Mouse (Mus musculus) heart, adult 8-10 months (tissue): Measurements from ENCODE around the gene Otub1. TPM values are rescaled to one million over a fixed set of nuclear protein-coding genes. Genes with fewer than 3 reads are reported as not detected.

ENCODE experiments used
- DNase-seq: peaks from one replicate; pipeline ENCODE4 v3.0.0; 2022; ENCODE audit warnings: low spot score
- total RNA-seq, 4 experiments: library from RNA; stranded (reverse); gene quantifications; 2 replicates each; pipeline ENCODE4 v1.2.4; 2022

Gene Otub1
- total RNA-seq, 4 experiments from 2014 or later: 62.2 to 71.6 (median 68.0) TPM

DNA sequence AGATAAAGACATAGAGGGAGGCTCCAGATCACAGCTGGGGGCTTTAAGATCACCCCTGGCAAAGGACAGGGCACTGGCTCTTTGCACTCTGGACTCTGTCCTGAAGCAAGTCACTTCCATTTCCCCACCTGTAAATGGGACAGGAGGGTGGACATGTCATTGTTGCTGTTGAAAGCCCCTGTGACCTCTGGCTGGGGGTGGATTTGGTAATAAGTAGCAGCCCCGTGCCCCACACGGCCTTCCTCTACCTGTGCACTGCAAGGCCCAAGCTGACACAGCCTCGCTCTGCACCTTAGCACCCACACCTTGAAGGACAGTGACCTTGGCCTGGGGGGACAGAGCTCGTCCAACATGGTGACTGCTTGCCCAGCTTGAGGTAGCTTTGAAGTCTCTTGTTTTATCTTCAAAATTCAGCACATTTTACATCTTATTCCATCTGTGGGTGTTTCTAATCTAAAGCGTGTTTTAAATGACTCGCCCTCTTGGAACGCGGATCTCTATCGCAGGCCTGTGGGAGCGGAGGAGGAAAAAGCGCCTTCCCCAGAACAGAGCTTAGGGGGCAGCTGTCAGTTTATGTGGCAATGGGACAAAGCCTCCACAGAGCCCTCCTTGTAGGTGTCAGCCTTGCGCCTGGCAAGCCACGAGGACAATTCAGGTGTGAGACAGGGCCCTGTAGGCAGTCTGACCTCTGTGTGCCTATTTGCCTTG lies 28.2 kb downstream of the Otub1 start:
- DNase-seq: no peak

DNA sequence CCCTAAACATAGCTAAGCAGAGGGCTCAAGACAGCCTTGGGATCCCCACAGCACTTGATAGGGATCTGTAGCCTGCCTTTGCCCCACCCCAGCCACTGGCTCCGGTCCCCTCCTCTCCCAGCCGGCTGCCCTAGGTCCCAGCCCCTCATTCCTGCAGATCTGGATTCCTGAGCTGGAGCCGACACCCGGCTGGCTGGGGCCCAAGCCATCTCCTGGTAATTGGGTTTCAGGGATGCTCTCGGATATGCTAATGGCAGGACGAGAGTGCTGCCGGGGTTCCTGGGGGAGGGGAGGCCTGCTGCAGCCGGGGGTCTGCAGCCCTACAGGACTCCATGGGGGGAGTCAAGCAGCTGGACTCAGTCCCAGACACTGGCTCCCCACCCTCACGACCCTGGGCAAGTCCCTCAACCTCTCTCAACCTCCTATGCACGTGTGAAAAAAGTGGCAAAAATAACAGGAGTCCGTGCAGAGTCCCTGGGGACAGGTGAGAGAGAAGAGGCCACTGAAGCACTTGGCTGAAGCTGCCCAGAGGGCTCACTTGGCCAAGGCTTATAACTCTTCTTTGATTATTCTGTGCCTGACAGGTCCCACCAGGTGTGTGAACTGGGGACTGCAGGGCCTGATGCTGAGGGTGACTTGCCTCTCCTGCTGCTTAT lies 29.9 kb downstream of the Otub1 start:
- no peak for DNase-seq

GRCm38 (mm10) chr19:7172051-7172866 lies 33.9 kb downstream of the Otub1 start:
- no peak for DNase-seq

DNA sequence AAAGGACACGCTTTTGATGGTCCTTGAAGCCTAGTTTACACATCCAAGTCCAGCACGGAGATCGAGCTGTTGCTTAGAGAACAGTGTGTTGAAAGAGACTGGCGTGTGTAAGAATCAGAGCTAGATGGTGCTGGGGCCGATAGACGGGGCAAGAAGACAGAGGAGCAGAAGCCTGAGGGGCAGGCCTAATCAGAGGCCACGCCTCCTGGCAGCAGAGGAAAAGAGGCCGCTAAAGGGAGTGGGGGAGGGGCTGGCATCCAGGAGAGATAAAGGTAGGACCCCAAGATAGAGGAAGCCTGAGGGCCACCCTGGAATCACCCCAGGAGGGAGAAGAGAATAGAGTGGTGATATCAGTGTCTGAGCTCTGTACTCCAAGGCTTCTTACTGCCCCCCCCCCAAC lies 34.7 kb downstream of the Otub1 start:
- no peak for DNase-seq

DNA sequence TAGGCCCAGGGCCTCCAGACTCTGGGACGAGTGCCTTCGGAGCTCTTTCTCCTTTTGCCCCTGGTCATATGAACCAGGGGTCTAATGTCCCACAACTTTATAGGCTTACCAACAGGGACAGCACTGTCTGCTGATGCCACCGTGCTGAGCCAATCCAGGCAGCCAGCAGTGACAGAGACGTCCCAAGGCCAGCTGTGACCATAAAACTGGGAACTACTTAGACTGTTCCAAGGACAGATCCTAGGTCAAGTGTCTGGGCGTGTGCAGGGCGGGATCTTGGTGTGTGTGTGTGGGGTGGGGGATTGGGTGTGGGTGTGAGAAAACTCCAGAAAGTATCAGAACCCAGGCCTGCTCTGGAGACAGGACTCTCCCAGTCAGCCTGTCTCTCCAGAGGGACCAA lies 35.2 kb downstream of the Otub1 start:
- no peak for DNase-seq

DNA sequence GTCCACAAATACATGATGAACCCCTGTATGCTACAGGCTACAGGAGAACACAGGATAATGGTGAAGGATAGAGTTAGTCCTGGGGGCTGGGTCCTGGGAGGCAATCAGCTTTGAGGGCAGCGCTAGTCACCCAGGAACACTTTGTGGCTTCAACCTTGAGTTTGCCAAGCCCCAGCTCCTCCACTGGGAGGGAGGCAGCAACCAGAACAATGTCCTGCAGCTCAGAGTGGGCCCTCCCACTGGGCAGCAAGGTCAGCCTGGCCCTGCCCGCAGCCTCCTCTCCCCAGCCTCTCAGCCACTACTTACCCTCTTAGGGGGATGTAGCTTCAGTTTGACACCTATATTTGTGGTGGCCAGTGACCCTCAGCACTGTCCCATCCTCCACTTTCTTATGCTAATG lies 37.7 kb downstream of the Otub1 start:
- DNase-seq: no peak

- no peak for DNase-seq
These were observed 39.3 kb downstream of the Otub1 start for GRCm38 (mm10) chr19:7166767-7167166.

DNA sequence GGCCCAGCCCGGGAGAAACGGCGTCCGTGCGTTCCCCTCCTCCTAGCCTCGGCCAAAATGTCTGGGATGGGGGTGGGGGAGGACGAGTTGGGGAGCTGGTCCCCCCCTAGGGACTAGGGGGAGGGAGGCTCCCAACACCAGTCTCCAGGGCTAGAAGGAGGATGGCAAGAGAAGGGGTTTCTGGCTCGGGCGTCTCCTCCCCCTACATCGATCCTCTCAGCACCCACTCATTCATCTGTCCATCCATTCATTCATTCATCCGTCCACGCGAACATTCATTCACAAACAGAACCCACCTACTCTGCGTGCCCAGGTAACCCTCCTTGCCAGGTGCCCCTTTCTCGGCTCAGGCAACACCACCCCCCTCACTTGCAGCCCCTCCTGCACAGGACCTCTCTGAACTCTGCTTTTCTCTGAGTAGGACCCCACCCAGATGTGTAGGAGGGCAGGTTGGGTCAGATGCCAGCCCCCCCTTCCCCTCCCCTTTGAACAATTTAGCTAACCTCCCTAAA lies 39.9 kb downstream of the Otub1 start:
- DNase-seq: no peak

GRCm38 (mm10) chr19:7165509-7166199 lies 40.5 kb downstream of the Otub1 start:
- DNase-seq: no peak

DNA sequence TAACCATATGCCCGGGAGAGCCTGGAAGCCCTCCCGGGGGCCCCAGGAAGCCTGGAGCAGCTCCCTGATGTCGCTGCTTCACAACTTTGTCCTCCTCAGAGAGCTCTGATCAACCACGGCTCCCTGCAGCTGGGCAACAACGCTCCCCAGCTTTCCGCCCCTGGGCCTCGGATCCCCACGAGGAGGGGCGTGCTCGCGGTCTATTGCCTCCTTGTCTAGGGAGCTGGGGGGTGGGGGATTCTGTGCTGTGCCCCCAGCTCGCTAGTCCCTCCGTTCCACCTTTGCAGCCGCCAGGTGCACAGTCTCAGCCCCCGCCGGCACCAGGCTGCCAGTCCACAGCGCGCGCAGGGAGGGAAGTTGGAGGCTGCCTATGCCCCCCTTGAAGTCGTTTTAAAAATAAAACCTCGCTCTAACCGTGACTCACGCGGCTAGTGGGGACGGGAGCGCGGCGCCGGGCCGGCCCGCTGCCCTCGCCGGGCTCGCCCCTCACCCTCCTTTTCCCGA lies 41.2 kb downstream of the Otub1 start:
- DNase-seq: no peak

- DNase-seq: no peak
These were observed 41.9 kb downstream of the Otub1 start for GRCm38 (mm10) chr19:7164238-7164637.

DNA sequence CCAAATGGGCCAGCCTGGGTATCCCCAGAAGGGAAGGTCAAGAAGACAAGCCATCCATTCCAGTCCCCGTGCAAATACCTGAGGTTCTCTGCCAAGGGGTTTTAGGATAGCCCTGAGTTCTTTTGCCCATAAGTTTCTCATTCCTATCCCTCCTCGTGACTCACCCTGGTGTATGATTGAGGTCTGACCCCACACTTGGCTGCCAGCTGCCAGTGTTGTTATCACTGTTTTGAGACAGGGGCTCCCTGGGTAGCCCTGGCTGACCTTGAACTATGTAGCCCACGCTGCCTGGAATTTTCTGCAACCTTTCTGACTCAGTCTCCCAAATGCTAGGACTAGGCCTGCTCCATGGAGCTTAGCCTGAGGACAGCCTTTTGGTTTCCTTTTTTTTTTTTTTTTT lies 45.1 kb downstream of the Otub1 start:
- no peak for DNase-seq

DNA sequence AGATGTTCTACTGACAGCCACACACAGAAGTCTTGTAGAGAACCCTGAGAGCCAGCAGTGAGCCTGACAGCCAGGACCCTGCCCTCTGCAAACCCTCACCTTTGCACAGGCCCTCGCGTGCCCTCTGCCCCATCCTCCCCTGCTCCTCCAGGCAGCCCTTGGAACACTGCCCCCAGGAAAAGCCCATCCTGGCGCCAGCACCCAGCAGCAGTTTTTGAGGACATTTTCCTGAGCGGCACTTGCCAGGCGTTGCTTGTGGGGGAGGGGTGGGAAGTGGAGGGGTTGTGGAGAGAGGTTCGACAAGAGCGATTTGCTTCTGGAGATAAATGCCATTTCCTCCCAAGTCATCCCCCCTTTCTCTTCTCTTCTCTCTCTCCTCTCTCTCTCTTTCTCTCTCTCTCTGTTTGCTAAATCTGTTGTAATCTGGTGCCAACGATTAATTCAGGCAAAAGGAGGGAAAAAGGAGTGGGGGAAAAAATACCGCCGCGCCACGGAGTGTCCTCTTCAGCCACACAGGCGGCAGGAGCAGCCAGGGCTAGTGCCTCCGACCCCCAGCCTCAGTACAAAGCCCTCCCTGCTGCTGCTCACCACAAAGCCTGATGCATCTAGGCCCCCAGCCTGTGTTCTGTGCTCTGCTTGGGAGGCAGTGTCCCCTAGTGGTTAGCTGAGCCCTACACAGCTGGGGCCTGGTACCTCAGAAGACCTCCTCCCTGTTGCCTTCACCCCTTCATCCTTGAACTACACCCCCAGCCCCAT lies 45.8 kb downstream of the Otub1 start:
- DNase-seq: no peak

GRCm38 (mm10) chr19:7157734-7158133 lies 48.4 kb downstream of the Otub1 start:
- DNase-seq: no peak

GRCm38 (mm10) chr19:7155196-7155595 lies 50.9 kb downstream of the Otub1 start:
- DNase-seq: no peak

- no peak for DNase-seq
These were observed 52.9 kb downstream of the Otub1 start for GRCm38 (mm10) chr19:7153232-7153631.

GRCm38 (mm10) chr19:7151927-7152653 lies 54.0 kb downstream of the Otub1 start:
- no peak for DNase-seq

DNA sequence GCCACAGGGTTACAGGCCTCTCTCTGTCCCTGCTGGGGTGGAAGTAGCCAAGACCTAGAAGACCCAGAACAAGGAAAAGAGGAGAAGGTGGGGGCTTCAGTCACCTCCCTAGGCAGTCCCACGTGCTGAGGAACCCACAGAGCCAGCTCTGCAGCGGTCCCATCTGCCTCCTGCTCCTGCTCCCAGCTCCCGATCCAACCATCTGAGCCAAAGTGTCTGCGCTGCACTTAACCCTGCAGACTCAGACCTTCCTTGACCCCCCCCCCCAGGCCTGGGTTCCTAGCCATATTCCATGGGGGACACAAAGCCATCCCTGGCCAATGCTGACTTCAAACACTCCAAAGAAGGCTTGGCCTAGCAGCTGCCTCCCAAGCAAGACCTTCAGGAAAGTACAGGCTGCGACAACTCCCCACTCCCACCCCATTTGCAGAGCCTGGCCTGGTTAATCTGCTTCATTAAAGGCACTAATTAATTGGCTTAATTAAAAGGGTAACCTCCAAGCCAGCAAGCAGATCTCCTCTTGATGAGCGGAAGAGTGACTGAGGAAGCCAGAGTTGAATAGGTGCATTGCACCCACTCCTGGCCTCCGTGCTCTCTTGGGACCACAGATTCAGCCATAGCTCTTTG lies 54.7 kb downstream of the Otub1 start:
- DNase-seq: no peak

GRCm38 (mm10) chr19:7149158-7149685 lies 56.9 kb downstream of the Otub1 start:
- no peak for DNase-seq
